Mouse (Mus musculus) forebrain, postnatal 0 days (tissue): ENCODE measurements around the gene Rel. TPM values are rescaled to one million over a fixed set of nuclear protein-coding genes. Genes with fewer than 3 reads are reported as not detected.

Experiments
- ATAC-seq: fragments of 200-750 bp; cut with Nextera tagmentation; 2 replicates; pipeline ENCODE4 v1.8.0; 2017; ENCODE audit warnings: mild to moderate bottlenecking, moderate library complexity
- DNase-seq: peaks from one replicate; pipeline ENCODE4 v3.0.0-alpha.2; 2015
- H3K27ac ChIP-seq: fragments of 300-500 bp; sonication (generic); 2 replicates; pipeline ENCODE4 v1.5.1; 2014; ENCODE audit warnings: low read depth, mild to moderate bottlenecking, antibody characterized with exemption, low read length, moderate library complexity, mixed read lengths
- H3K27me3 ChIP-seq: fragments of 300-500 bp; sonication (generic); 2 replicates; pipeline ENCODE4 v1.6.1; 2014; ENCODE audit warnings: mild to moderate bottlenecking, low read length, mixed read lengths; ENCODE audit not compliant: insufficient read depth
- H3K36me3 ChIP-seq: fragments of 300-500 bp; sonication (generic); 2 replicates; pipeline ENCODE4 v1.6.1; 2014; ENCODE audit warnings: mild to moderate bottlenecking, moderate library complexity; ENCODE audit not compliant: insufficient read depth
- H3K4me1 ChIP-seq: fragments of 300-500 bp; sonication (generic); 2 replicates; pipeline ENCODE4 v1.6.1; 2014; ENCODE audit warnings: antibody characterized with exemption; ENCODE audit not compliant: insufficient read depth
- H3K4me2 ChIP-seq: fragments of 300-500 bp; sonication (generic); 2 replicates; pipeline ENCODE4 v1.6.1; 2014; ENCODE audit warnings: low read depth, mild to moderate bottlenecking, moderate library complexity
- H3K4me3 ChIP-seq: fragments of 300-500 bp; sonication (generic); 2 replicates; pipeline ENCODE4 v1.5.1; 2014; ENCODE audit warnings: low read depth, low read length, mixed read lengths
- H3K9ac ChIP-seq: fragments of 300-500 bp; sonication (generic); 2 replicates; pipeline ENCODE4 v1.6.1; 2014; ENCODE audit warnings: mild to moderate bottlenecking
- H3K9me3 ChIP-seq: fragments of 300-500 bp; sonication (generic); 2 replicates; pipeline ENCODE4 v1.6.1; 2016; ENCODE audit warnings: low read length
- CTCF ChIP-seq: sonication (generic); IDR thresholded peaks from 2 replicates; pipeline ENCODE4 v1.5.1; 2016; ENCODE audit warnings: antibody characterized with exemption, control low read depth, low read depth
- WGBS: fragments of 180-500 bp; shearing (Covaris S2); extraction: QIAGEN DNeasy Blood & Tissue Kit; methylation state at CpG from one replicate; pipeline ENCODE4 v1.1.7; 2014; 5-methylcytosine and 5-hydroxymethylcytosine counted together
- polyA plus RNA-seq: library from polyadenylated mRNA; unstranded; fragments of >200 nt; fragmentation: Nextera tagmentation; extraction: Ambion mirVana; gene quantifications from 2 replicates; pipeline ENCODE4 v1.2.1, GENCODE M21; 2015
- total RNA-seq: library from RNA; depleted of rRNA; stranded (reverse); fragments of >200 nt; gene quantifications from 2 replicates; pipeline ENCODE4 v1.2.3, GENCODE M21; 2014

The Rel gene
- total and polyA plus RNA-seq, 2 experiments from 2014 or later: 0.39 to 0.48 TPM

- Histone ChIP-seq H3K36me3 (peaks cover 54% of the 10 kb centered on the region), H3K9ac (no peak overlapping the region), H3K4me1 (no peaks in the 10 kb centered on the region), H3K9me3 (no peaks in the 10 kb centered on the region), H3K27ac (no peak overlapping the region), H3K4me3 (no peak overlapping the region), H3K4me2 (no peak overlapping the region), H3K27me3 (no peaks in the 10 kb centered on the region)
- DNase-seq: no peak
- ATAC-seq: no peak
- 91% methylated on average over 2 of the region's 2 CpGs for WGBS
- no peak for TF ChIP-seq CTCF
Measured at GRCm38 (mm10) chr11:23728186-23728585, 42.6 kb downstream of the Rel start.

- DNase-seq: no peak
- no peaks in the 10 kb centered on the region for H3K9me3 ChIP-seq
- no peaks in the 10 kb centered on the region for H3K27me3 ChIP-seq
- ATAC-seq: no peak
- H3K27ac ChIP-seq: no peak overlapping the region
- H3K36me3 ChIP-seq: peaks cover 65% of the 10 kb centered on the region
- 95% methylated on average over 2 of the region's 2 CpGs for WGBS
- H3K4me2 ChIP-seq: no peak overlapping the region
- H3K9ac ChIP-seq: no peak overlapping the region
- TF ChIP-seq CTCF: no peak
- H3K4me3 ChIP-seq: no peak overlapping the region
- no peaks in the 10 kb centered on the region for H3K4me1 ChIP-seq
Measured at GRCm38 (mm10) chr11:23726441-23726840, 44.3 kb downstream of the Rel start.

GRCm38 (mm10) chr11:23725850-23726249 lies 44.9 kb downstream of the Rel start:
- Histone ChIP-seq H3K36me3 (peaks cover 61% of the 10 kb centered on the region), H3K4me2 (no peak overlapping the region), H3K9me3 (no peaks in the 10 kb centered on the region), H3K27ac (no peak overlapping the region), H3K9ac (no peak overlapping the region), H3K27me3 (no peaks in the 10 kb centered on the region), H3K4me3 (no peak overlapping the region), H3K4me1 (no peaks in the 10 kb centered on the region)
- 94% methylated on average over 2 of the region's 2 CpGs for WGBS
- no peak for ATAC-seq
- TF ChIP-seq CTCF: no peak
- no peak for DNase-seq

GRCm38 (mm10) chr11:23722326-23722725 lies 48.4 kb downstream of the Rel start:
- peaks cover 55% of the 10 kb centered on the region for H3K36me3 ChIP-seq
- WGBS: 13% methylated on average over 2 of the region's 2 CpGs
- no peak overlapping the region for H3K27ac ChIP-seq
- no peak overlapping the region for H3K4me2 ChIP-seq
- no peak overlapping the region for H3K4me3 ChIP-seq
- no peak for DNase-seq
- H3K9me3 ChIP-seq: no peaks in the 10 kb centered on the region
- no peak; the same call in 1 of the 2 replicates for ATAC-seq
- no peak for TF ChIP-seq CTCF
- H3K27me3 ChIP-seq: no peaks in the 10 kb centered on the region
- no peak overlapping the region for H3K9ac ChIP-seq
- H3K4me1 ChIP-seq: no peaks in the 10 kb centered on the region

- Histone ChIP-seq H3K9ac (no peak overlapping the region), H3K27me3 (no peaks in the 10 kb centered on the region), H3K4me2 (no peak overlapping the region), H3K4me1 (no peaks in the 10 kb centered on the region), H3K36me3 (peaks cover 53% of the 10 kb centered on the region), H3K9me3 (no peaks in the 10 kb centered on the region), H3K27ac (no peak overlapping the region), H3K4me3 (no peak overlapping the region)
- 83% methylated on average over 3 of the region's 3 CpGs for WGBS
- no peak for TF ChIP-seq CTCF
- DNase-seq: no peak
- no peak for ATAC-seq
Measured at GRCm38 (mm10) chr11:23719825-23720224, 50.9 kb downstream of the Rel start.

- H3K36me3 ChIP-seq: peaks cover 57% of the 10 kb centered on the region
Measured at GRCm38 (mm10) chr11:23718856-23719255, 51.9 kb downstream of the Rel start.

GRCm38 (mm10) chr11:23712299-23712698 lies 58.5 kb downstream of the Rel start:
- no peak overlapping the region for H3K9ac ChIP-seq
- no peak for ATAC-seq
- no peaks in the 10 kb centered on the region for H3K9me3 ChIP-seq
- H3K27ac ChIP-seq: no peak overlapping the region
- no peak for TF ChIP-seq CTCF
- no peak for DNase-seq
- 79% methylated on average over 3 of the region's 3 CpGs for WGBS
- H3K4me1 ChIP-seq: no peaks in the 10 kb centered on the region
- no peaks in the 10 kb centered on the region for H3K27me3 ChIP-seq
- no peak overlapping the region for H3K4me2 ChIP-seq
- no peak overlapping the region for H3K4me3 ChIP-seq
- H3K36me3 ChIP-seq: peaks cover 67% of the 10 kb centered on the region

More at GRCm38 (mm10) chr11:23718856-23719255, 51.9 kb downstream of the Rel start:
- H3K27ac ChIP-seq: no peak overlapping the region
- no peak for TF ChIP-seq CTCF
- no peaks in the 10 kb centered on the region for H3K9me3 ChIP-seq
- no peak for DNase-seq
- WGBS: 93% methylated on average over 2 of the region's 2 CpGs
- H3K4me1 ChIP-seq: no peaks in the 10 kb centered on the region
- H3K27me3 ChIP-seq: no peaks in the 10 kb centered on the region
- H3K9ac ChIP-seq: no peak overlapping the region
- H3K4me2 ChIP-seq: no peak overlapping the region
- H3K4me3 ChIP-seq: no peak overlapping the region
- ATAC-seq: no peak
